Mouse (Mus musculus): ENCODE results near the gene Rfc1. TPM values are rescaled to one million over a fixed set of nuclear protein-coding genes. Genes with fewer than 3 reads are reported as not detected.

Rfc1 gene
- polyA plus RNA-seq, 1 experiment from 2014 or later: 50.2 TPM

DNA sequence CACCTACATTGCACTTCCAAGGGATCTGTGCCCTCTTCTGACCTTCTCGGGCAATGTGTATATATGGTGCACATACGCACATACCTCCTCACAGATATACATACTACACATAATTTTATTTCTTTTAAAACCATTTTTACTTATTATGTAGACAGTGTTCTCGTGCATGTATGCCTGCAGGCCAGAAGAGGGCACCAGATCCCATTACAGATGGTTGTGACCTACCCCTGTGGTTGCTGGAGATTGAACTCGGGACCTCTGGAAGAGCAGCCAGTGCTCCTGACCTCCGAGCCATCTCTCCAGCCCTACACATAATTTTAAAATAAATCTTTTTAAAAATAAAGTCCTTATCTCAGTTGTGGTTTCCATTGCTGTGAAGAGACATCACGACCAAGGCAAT, 2.9 kb upstream of the Rfc1 start:
- CTCF ChIA-PET: no interaction called here
- peak; percentile 66 for TF ChIP-seq CTCF (IDR thresholded peaks at IDR 0.05)
- DNase-seq (ENCODE audit: low read depth, low spot score): no peak
- in situ Hi-C loops (cut with MboI; ENCODE audit: low pct_unique_long_range_greater_than_20kb): no loop called here
- no peaks in the 10 kb centered on the region for H3K27me3 ChIP-seq
- POLR2A ChIA-PET: no interaction called here
- ATAC-seq: no peak

DNA sequence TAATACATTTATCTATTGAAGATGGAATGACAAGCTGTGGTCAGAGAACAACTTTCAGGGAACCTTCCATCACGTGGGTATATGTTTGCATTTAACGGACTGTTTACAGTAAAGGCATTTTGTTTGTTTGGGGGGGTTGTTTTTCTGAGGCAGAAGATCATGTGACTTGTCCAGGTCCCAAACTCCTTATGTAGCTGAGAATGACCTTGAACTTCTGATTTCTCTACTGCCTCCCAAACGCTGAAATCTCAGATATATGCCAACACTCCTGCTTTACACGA, 545 bp upstream of the Rfc1 start:
- in situ Hi-C loops (cut with MboI; ENCODE audit: low pct_unique_long_range_greater_than_20kb): no loop called here
- no peak for TF ChIP-seq CTCF (IDR thresholded peaks at IDR 0.05)
- ChIA-PET CTCF (interaction anchor here (0.7 to 0.9 kb wide), 3 partner anchors 9 to 406 kb away, joined by 3 read pairs; no protein-coding TSS in a partner anchor), POLR2A (interaction anchor here (0.7 to 2.7 kb wide), 4 partner anchors 29 to 74 kb away, joined by 3 to 8 read pairs (median 3); partner anchors contain the start of genes Lias and Rpl9)
- no peaks in the 10 kb centered on the region for H3K27me3 ChIP-seq
- no peak for DNase-seq (ENCODE audit: low read depth, low spot score)
- ATAC-seq: no peak

DNA sequence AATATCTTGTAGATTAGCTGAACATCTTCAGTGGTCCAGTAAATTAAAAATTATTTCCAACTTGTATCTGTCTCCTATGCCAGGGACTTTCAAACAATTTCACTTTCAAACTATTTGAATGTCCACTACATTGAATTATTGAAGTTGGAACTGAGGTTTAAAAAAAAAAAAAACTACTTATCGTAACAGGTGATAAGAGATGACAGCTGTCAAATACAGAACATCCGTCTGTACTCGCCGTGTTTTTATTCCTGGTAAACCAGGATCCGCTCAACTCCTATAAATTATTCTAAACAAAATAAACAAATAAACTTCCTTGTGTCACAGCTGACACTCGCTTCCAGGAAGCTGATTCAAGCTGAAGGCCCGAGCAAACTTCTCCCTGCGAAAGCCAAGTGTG, 682 bp downstream of the Rfc1 start:
- in situ Hi-C loops (cut with MboI; ENCODE audit: low pct_unique_long_range_greater_than_20kb): no loop called here
- no peak for ATAC-seq
- no peaks in the 10 kb centered on the region for H3K27me3 ChIP-seq
- DNase-seq (ENCODE audit: low read depth, low spot score): no peak
- POLR2A ChIA-PET: interaction anchor here (0.6 to 2.7 kb wide), 6 partner anchors 49 to 1469 kb away, joined by 3 to 8 read pairs (median 4); partner anchors contain the start of genes Gm43552, Lias and Rpl9
- no peak for TF ChIP-seq CTCF (IDR thresholded peaks at IDR 0.05)
- CTCF ChIA-PET: interaction anchor here (0.8 kb wide), 1 partner anchor 10 kb away, joined by 3 read pairs; no protein-coding TSS in a partner anchor

DNA sequence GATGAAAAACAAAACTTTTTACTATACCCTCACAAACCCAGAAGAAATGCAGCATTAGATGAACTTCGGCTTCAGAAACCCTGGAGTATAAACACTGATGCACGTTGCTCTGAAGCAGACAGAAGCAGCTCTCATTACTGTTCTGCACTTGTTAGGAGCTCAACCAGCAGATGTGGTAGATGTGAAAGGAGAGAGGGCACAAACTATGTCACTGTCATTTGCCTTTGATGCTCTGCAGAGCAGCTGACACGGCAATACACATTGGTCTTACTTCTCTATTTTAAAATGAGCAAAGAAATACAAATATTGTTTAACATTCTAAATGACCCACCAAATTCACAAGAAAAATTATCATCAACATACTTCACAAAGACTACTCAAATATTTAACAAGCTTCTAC, 5.5 kb downstream of the Rfc1 start:
- H3K27me3 ChIP-seq: no peaks in the 10 kb centered on the region
- no peak for TF ChIP-seq CTCF (IDR thresholded peaks at IDR 0.05)
- ChIA-PET CTCF (no interaction called here), POLR2A (no interaction called here)
- DNase-seq (ENCODE audit: low read depth, low spot score) (no peak), ATAC-seq (no peak)
- in situ Hi-C loops (cut with MboI; ENCODE audit: low pct_unique_long_range_greater_than_20kb): no loop called here

DNA sequence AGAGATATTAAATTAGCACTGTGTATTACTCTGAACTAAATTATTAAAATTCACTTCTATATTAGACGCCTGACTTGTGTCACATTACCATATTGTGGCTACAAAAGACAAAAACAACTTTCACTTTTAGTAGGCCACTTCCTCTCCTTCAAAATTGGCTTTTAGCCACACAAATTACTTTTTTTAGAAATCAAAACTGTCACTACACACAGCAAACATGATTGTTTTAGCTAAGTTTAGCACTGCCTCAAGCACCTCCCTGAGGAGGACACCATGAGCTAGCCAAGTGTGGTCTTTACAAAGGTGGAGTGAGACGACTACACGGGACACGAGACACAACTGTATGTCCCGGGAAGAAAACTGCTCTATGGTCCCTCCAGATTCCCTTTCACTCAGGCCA, 9.3 kb downstream of the Rfc1 start:
- in situ Hi-C loops (cut with MboI; ENCODE audit: low pct_unique_long_range_greater_than_20kb): no loop called here
- TF ChIP-seq CTCF (IDR thresholded peaks at IDR 0.05): no peak
- DNase-seq (ENCODE audit: low read depth, low spot score): no peak
- no peaks in the 10 kb centered on the region for H3K27me3 ChIP-seq
- ATAC-seq: no peak
- ChIA-PET POLR2A (no interaction called here), CTCF (interaction anchor here (1.3 kb wide), 1 partner anchor 61 kb away, joined by 3 read pairs; no protein-coding TSS in a partner anchor)

DNA sequence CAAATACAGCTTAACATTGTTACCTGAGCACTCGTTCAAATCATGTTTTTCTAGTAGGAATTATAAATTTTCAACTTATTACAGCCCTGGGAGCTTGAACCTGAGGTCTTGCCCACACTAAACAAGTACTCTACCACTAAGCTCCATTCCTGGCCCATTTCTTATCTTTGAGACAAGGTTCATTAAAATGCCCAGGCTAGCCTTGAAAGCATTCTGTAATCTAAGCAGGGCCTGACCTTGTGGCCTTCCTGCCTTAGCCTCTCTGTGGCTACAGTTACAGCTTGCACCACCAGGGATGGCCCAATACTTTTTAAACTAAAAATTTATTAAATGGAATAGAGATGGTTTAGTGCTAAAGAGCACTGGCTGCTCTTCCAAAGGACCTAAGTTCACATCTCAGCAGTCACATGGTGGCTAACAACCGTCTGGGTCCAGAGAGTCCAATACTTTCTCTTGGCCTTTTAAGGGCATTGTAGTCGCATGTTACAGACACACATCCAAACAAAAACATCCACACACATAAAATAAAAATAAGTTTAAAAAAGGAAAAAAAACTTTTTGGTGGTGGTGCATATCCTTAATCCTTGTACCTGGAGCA, 10.6 kb downstream of the Rfc1 start:
- TF ChIP-seq CTCF (IDR thresholded peaks at IDR 0.05): no peak
- POLR2A ChIA-PET: no interaction called here
- H3K27me3 ChIP-seq: no peaks in the 10 kb centered on the region
- CTCF ChIA-PET: interaction anchor here (0.8 to 1.7 kb wide), 3 partner anchors 10 to 30 kb away, joined by 3 to 6 read pairs (median 4); no protein-coding TSS in a partner anchor
- in situ Hi-C loops (cut with MboI; ENCODE audit: low pct_unique_long_range_greater_than_20kb): no loop called here
- DNase-seq (ENCODE audit: low read depth, low spot score) (no peak), ATAC-seq (no peak)

DNA sequence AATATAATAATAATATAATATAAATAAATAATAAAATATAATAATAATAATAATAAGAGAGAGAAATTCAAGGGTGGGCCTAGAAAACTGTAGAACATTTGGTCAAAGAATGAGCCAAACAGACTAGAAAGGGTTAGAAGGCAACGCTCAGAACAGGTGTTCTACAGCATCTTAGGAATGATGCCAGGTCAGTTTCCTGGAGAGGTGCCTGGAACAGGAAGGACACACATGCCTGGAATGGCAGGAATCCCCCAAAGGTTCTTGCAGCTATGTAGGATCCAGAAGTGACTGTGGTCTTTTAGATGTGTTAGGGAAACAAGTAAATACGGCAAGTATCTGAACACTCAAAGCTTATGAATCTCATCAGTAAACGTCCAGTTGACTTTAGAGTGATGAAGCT, 11.2 kb downstream of the Rfc1 start:
- TF ChIP-seq CTCF (IDR thresholded peaks at IDR 0.05): no peak
- in situ Hi-C loops (cut with MboI; ENCODE audit: low pct_unique_long_range_greater_than_20kb): no loop called here
- ATAC-seq: no peak

DNA sequence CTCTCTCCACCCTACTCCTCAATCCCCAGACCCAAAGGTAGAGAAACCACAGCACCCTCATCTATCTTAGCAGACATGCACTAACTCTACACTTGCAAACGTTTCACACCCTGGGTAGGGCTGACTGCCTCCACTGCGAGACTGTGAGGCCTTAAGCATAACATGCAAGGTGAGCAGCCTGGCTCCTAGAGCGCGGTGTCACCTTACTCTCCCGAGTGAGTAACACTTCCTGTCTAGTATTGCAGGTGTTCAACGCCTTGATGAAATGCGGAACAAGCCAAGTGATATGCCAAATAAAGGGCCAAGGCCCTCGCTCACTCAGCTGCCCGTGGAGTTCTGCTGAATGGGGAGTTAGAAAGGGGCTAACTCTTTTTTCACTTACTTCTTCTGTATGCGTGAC, 13.3 kb downstream of the Rfc1 start:
- ChIA-PET POLR2A (interaction anchor here (0.6 kb wide), 1 partner anchor 147 kb away, joined by 3 read pairs; no protein-coding TSS in a partner anchor), CTCF (no interaction called here)
- DNase-seq (ENCODE audit: low read depth, low spot score): no peak
- TF ChIP-seq CTCF (IDR thresholded peaks at IDR 0.05): no peak
- in situ Hi-C loops (cut with MboI; ENCODE audit: low pct_unique_long_range_greater_than_20kb): no loop called here
- H3K27me3 ChIP-seq: no peaks in the 10 kb centered on the region
- no peak for ATAC-seq

More for the DNA sequence above, 11.2 kb downstream of the Rfc1 start:
- ChIA-PET POLR2A (no interaction called here), CTCF (interaction anchor here (0.8 to 1.7 kb wide), 3 partner anchors 9 to 30 kb away, joined by 3 to 6 read pairs (median 4); no protein-coding TSS in a partner anchor)
- no peak for DNase-seq (ENCODE audit: low read depth, low spot score)
- H3K27me3 ChIP-seq: no peaks in the 10 kb centered on the region

- TF ChIP-seq CTCF (IDR thresholded peaks at IDR 0.05): no peak
- ChIA-PET POLR2A (no interaction called here), CTCF (no interaction called here)
- no peaks in the 10 kb centered on the region for H3K27me3 ChIP-seq
- ATAC-seq (no peak), DNase-seq (ENCODE audit: low read depth, low spot score) (no peak)
- in situ Hi-C loops (cut with MboI; ENCODE audit: low pct_unique_long_range_greater_than_20kb): no loop called here
Observed at GRCm38 (mm10) chr5:65319176-65319575, 16.3 kb downstream of the Rfc1 start.

DNA sequence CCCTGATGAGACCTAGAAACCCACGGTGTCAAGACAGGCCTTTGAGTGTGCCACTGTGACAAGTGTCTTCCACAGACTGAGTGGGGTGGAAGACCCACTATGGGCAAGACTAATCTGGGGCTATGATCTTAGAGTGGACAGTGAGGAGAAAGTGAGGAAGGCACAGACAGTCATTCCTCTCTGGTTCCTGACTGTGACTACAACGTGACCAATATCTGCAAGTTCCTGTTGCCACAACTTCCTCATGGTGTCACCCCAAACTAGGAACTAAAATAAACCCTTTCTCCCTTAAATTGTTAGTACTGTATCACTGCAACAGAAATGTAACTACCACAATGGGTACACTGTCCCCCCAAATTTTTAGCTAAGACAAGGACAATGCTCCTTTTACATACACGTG, 26.6 kb downstream of the Rfc1 start:
- ChIA-PET POLR2A (no interaction called here), CTCF (interaction anchor here (0.7 kb wide), 1 partner anchor 283 kb away, joined by 3 read pairs; no protein-coding TSS in a partner anchor)
- in situ Hi-C loops (cut with MboI; ENCODE audit: low pct_unique_long_range_greater_than_20kb): no loop called here
- H3K27me3 ChIP-seq: no peaks in the 10 kb centered on the region
- no peak for DNase-seq (ENCODE audit: low read depth, low spot score)
- no peak for TF ChIP-seq CTCF (IDR thresholded peaks at IDR 0.05)
- no peak for ATAC-seq

GRCm38 (mm10) chr5:65308208-65308607, 27.3 kb downstream of the Rfc1 start:
- POLR2A ChIA-PET: no interaction called here
- ATAC-seq: no peak
- TF ChIP-seq CTCF (IDR thresholded peaks at IDR 0.05): no peak
- no peaks in the 10 kb centered on the region for H3K27me3 ChIP-seq
- CTCF ChIA-PET: interaction anchor here (0.7 kb wide), 1 partner anchor 283 kb away, joined by 3 read pairs; no protein-coding TSS in a partner anchor
- in situ Hi-C loops (cut with MboI; ENCODE audit: low pct_unique_long_range_greater_than_20kb): no loop called here
- no peak for DNase-seq (ENCODE audit: low read depth, low spot score)

- ChIA-PET CTCF (no interaction called here), POLR2A (no interaction called here)
- TF ChIP-seq CTCF (IDR thresholded peaks at IDR 0.05): no peak
- no peaks in the 10 kb centered on the region for H3K27me3 ChIP-seq
- ATAC-seq (no peak), DNase-seq (ENCODE audit: low read depth, low spot score) (no peak)
- in situ Hi-C loops (cut with MboI; ENCODE audit: low pct_unique_long_range_greater_than_20kb): no loop called here
Observed at GRCm38 (mm10) chr5:65305516-65305915, 30.0 kb downstream of the Rfc1 start.

Data from Patski (cell line).